Mouse (Mus musculus) mouse trophoblast stem cell (cell line): ENCODE data around the gene Ccdc97.

Source experiments
- in situ Hi-C, 2 experiments: fragments of 300-500 bp; cut with MseI, MboI; formaldehyde crosslinking; loops; 2 replicates in 1 of 2; 3 replicates in 1 of 2; pipeline ENCODE4 v1.15.1; 2025

Gene Ccdc97

GRCm38 (mm10) chr7:25688810-25689586, 29.9 kb downstream of the Ccdc97 start:
- in situ Hi-C loops, result no loop called here

GRCm38 (mm10) chr7:25687811-25688401, 31.0 kb downstream of the Ccdc97 start:
- in situ Hi-C loops, result no loop called here

- in situ Hi-C loops, result no loop called here
These were observed 32.0 kb downstream of the Ccdc97 start, which contains the start of gene Tgfb1 for GRCm38 (mm10) chr7:25686680-25687531. TSS of gene Tgfb1 (plus strand) at chr7:25687002.

GRCm38 (mm10) chr7:25685926-25686470, 32.9 kb downstream of the Ccdc97 start:
- in situ Hi-C loops, result no loop called here

- in situ Hi-C loops, result no loop called here
These were observed 34.2 kb downstream of the Ccdc97 start for GRCm38 (mm10) chr7:25684659-25685058.

- in situ Hi-C loops, result no loop called here
These were observed 35.3 kb downstream of the Ccdc97 start for GRCm38 (mm10) chr7:25683474-25684180.

- in situ Hi-C loops, result no loop called here
These were observed 37.3 kb downstream of the Ccdc97 start for GRCm38 (mm10) chr7:25681341-25682231.

GRCm38 (mm10) chr7:25680514-25681258, 38.2 kb downstream of the Ccdc97 start, which contains the start of gene B9d2:
TSS of gene B9d2 (plus strand) at chr7:25680780.
- in situ Hi-C loops, result no loop called here

- in situ Hi-C loops, result no loop called here
These were observed 38.9 kb downstream of the Ccdc97 start for GRCm38 (mm10) chr7:25679971-25680370.

- in situ Hi-C loops, result no loop called here
These were observed 41.9 kb downstream of the Ccdc97 start for GRCm38 (mm10) chr7:25677013-25677412.

- in situ Hi-C loops, result no loop called here
These were observed 42.7 kb downstream of the Ccdc97 start for GRCm38 (mm10) chr7:25676085-25676781.

- in situ Hi-C loops, result no loop called here
These were observed 43.5 kb downstream of the Ccdc97 start for GRCm38 (mm10) chr7:25675405-25675804.

- in situ Hi-C loops, result no loop called here
These were observed 44.1 kb downstream of the Ccdc97 start, which contains the start of gene Tmem91 for GRCm38 (mm10) chr7:25674719-25675300. TSS of gene Tmem91 (minus strand) at chr7:25675166.

GRCm38 (mm10) chr7:25674297-25674696, 44.6 kb downstream of the Ccdc97 start:
- in situ Hi-C loops, result no loop called here

GRCm38 (mm10) chr7:25672442-25672841, 46.4 kb downstream of the Ccdc97 start:
- in situ Hi-C loops, result no loop called here

GRCm38 (mm10) chr7:25671686-25672085, 47.2 kb downstream of the Ccdc97 start:
- in situ Hi-C loops, result no loop called here

GRCm38 (mm10) chr7:25670096-25670495, 48.8 kb downstream of the Ccdc97 start:
- in situ Hi-C loops, result no loop called here

GRCm38 (mm10) chr7:25669631-25670030, 49.3 kb downstream of the Ccdc97 start:
- in situ Hi-C loops, result no loop called here
